Mouse (Mus musculus) small intestine, adult 2 months (tissue): ENCODE measurements around the gene Lmnb2.

Experiments used
- CTCF ChIP-seq: fragments of 200-500 bp; IDR thresholded peaks from 2 replicates; pipeline ENCODE4 v1.5.1; 2012; ENCODE audit warnings: low read depth, mild to moderate bottlenecking, control low read depth, inconsistent platforms, low read length, moderate library complexity, mixed read lengths; ENCODE audit not compliant: insufficient replicate concordance, insufficient read length; ENCODE audit errors: extremely low read depth
- POLR2A ChIP-seq: fragments of 200-500 bp; IDR thresholded peaks from 2 replicates; pipeline ENCODE4 v1.6.1; 2012; ENCODE audit warnings: low read depth, mild to moderate bottlenecking, control low read depth, inconsistent platforms, low read length, moderate library complexity

DNA sequence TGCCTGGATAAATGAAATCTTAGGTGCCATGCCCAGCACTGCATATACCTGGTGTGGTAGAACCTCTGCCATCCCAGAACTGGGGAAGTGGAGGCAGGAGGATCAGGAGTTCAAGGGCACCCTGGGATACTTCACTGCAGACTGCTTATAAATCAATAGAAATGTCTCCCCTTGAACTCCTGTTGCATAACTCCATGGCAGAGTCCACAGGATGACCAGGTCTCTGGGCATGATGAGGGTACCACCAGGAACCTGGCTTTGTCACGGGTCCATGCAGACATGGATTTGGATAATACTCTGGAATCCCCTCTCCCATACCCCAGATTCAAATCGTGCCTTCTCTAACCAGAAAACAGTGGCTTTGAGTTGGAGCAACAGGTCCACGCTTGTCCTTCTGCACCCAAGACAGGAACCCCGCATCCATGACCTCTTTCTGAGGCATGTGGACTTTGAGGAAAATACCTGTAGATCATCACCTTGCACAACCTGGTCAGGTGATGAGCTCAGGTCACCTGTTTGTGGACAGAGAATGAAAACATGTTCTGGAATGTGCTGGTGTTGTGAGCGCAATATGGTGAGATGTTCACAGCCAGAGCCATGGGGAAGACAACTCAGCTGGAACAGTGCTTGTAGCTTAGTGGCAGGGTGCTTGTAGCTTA is 41.1 kb upstream of the Lmnb2 start:
- TF ChIP-seq POLR2A (no peak), CTCF (no peak)
